Mouse (Mus musculus) liver, adult 2 months (tissue): Measurements from ENCODE around the gene Cntrob.

Source experiments
- CTCF ChIP-seq: fragments of 200-500 bp; IDR thresholded peaks from 2 replicates; pipeline ENCODE4 v1.5.1; 2011; ENCODE audit warnings: low read depth, low read length, control low read depth
- POLR2A ChIP-seq: fragments of 200-500 bp; IDR thresholded peaks from 2 replicates; pipeline ENCODE4 v1.6.1; 2011; ENCODE audit warnings: low read length, control low read depth; ENCODE audit not compliant: insufficient read depth; ENCODE audit errors: extremely low read depth

DNA sequence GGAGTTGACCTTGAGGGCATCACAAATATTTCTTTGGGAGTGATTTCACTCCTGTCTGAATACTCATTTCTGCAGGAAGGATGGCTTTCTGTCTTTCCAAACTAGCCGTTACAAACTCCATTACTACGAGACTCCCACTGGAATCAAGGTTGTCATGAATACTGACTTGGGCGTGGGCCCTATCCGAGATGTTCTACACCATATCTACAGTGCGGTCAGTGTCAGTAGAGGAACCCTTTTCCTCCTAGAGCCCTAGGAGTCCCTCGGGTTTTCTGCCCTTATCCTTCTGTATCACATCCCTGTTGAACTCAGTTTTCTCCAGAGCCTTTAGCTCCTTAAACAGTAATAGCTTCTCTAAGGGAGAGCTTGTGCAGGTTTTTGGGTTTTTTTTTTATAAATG is 1.2 kb upstream of the Cntrob start:
- TF ChIP-seq CTCF (no peak), POLR2A (no peak)
